Mouse (Mus musculus) forebrain, postnatal 0 days (tissue): ENCODE results near the gene Itih4. TPM values are rescaled to one million over a fixed set of nuclear protein-coding genes. Genes with fewer than 3 reads are reported as not detected.

Source experiments
- ATAC-seq: fragments of 200-750 bp; cut with Nextera tagmentation; 2 replicates; pipeline ENCODE4 v1.8.0; 2017; ENCODE audit warnings: mild to moderate bottlenecking, moderate library complexity
- DNase-seq: peaks from one replicate; pipeline ENCODE4 v3.0.0-alpha.2; 2015
- H3K27ac ChIP-seq: fragments of 300-500 bp; sonication (generic); 2 replicates; pipeline ENCODE4 v1.5.1; 2014; ENCODE audit warnings: low read depth, mild to moderate bottlenecking, antibody characterized with exemption, low read length, moderate library complexity, mixed read lengths
- H3K27me3 ChIP-seq: fragments of 300-500 bp; sonication (generic); 2 replicates; pipeline ENCODE4 v1.6.1; 2014; ENCODE audit warnings: mild to moderate bottlenecking, low read length, mixed read lengths; ENCODE audit not compliant: insufficient read depth
- H3K36me3 ChIP-seq: fragments of 300-500 bp; sonication (generic); 2 replicates; pipeline ENCODE4 v1.6.1; 2014; ENCODE audit warnings: mild to moderate bottlenecking, moderate library complexity; ENCODE audit not compliant: insufficient read depth
- H3K4me1 ChIP-seq: fragments of 300-500 bp; sonication (generic); 2 replicates; pipeline ENCODE4 v1.6.1; 2014; ENCODE audit warnings: antibody characterized with exemption; ENCODE audit not compliant: insufficient read depth
- H3K4me2 ChIP-seq: fragments of 300-500 bp; sonication (generic); 2 replicates; pipeline ENCODE4 v1.6.1; 2014; ENCODE audit warnings: low read depth, mild to moderate bottlenecking, moderate library complexity
- H3K4me3 ChIP-seq: fragments of 300-500 bp; sonication (generic); 2 replicates; pipeline ENCODE4 v1.5.1; 2014; ENCODE audit warnings: low read depth, low read length, mixed read lengths
- H3K9ac ChIP-seq: fragments of 300-500 bp; sonication (generic); 2 replicates; pipeline ENCODE4 v1.6.1; 2014; ENCODE audit warnings: mild to moderate bottlenecking
- H3K9me3 ChIP-seq: fragments of 300-500 bp; sonication (generic); 2 replicates; pipeline ENCODE4 v1.6.1; 2016; ENCODE audit warnings: low read length
- CTCF ChIP-seq: sonication (generic); IDR thresholded peaks from 2 replicates; pipeline ENCODE4 v1.5.1; 2016; ENCODE audit warnings: antibody characterized with exemption, control low read depth, low read depth
- WGBS: fragments of 180-500 bp; shearing (Covaris S2); extraction: QIAGEN DNeasy Blood & Tissue Kit; methylation state at CpG from one replicate; pipeline ENCODE4 v1.1.7; 2014; 5-methylcytosine and 5-hydroxymethylcytosine counted together
- polyA plus RNA-seq: library from polyadenylated mRNA; unstranded; fragments of >200 nt; fragmentation: Nextera tagmentation; extraction: Ambion mirVana; gene quantifications from 2 replicates; pipeline ENCODE4 v1.2.1, GENCODE M21; 2015
- total RNA-seq: library from RNA; depleted of rRNA; stranded (reverse); fragments of >200 nt; gene quantifications from 2 replicates; pipeline ENCODE4 v1.2.3, GENCODE M21; 2014

The Itih4 gene
- total and polyA plus RNA-seq, 2 experiments from 2014 or later: 0.15 TPM; not detected in 1

DNA sequence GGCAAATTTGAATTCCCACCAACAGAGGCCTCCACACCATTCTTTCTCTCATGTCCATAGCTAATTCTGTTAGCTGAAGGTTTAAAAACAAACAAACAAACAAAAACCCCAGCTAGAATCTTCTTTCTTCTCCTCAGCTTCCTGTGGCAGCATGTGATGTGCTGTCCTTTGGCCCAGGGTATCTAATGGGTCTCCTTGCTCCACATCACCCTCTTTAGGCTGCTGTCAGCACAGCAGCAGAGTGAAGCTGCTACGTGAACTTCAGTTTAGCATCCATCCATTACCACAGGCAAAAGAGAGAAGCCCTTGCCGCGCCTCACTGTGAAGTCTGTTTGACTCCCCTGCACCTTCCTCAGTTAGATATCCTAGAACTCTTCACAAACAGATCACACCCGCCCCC, 28.3 kb upstream of the Itih4 start:
- H3K9me3 ChIP-seq: no peaks in the 10 kb centered on the region
- DNase-seq (no peak), ATAC-seq (no peak)
- no peaks in the 10 kb centered on the region for H3K4me1 ChIP-seq
- no peak overlapping the region for H3K4me3 ChIP-seq
- H3K27ac ChIP-seq: no peak overlapping the region
- no peaks in the 10 kb centered on the region for H3K27me3 ChIP-seq
- no peak overlapping the region for H3K9ac ChIP-seq
- H3K36me3 ChIP-seq: no peaks in the 10 kb centered on the region
- no peak for TF ChIP-seq CTCF
- WGBS: 84% methylated on average over 4 of the region's 4 CpGs
- no peak overlapping the region for H3K4me2 ChIP-seq

- ATAC-seq (no peak), DNase-seq (no peak)
- no peak overlapping the region for H3K9ac ChIP-seq
- 81% methylated on average over 16 of the region's 16 CpGs for WGBS
- no peak overlapping the region for H3K4me3 ChIP-seq
- H3K27ac ChIP-seq: no peak overlapping the region
- H3K9me3 ChIP-seq: no peaks in the 10 kb centered on the region
- peaks cover 21% of the 10 kb centered on the region; the same call in 1 of the 2 replicates for H3K36me3 ChIP-seq
- H3K4me2 ChIP-seq: no peak overlapping the region
- no peaks in the 10 kb centered on the region for H3K4me1 ChIP-seq
- no peak for TF ChIP-seq CTCF
- H3K27me3 ChIP-seq: no peaks in the 10 kb centered on the region
Measured at GRCm38 (mm10) chr14:30861421-30862125, 24.7 kb upstream of the Itih4 start.

DNA sequence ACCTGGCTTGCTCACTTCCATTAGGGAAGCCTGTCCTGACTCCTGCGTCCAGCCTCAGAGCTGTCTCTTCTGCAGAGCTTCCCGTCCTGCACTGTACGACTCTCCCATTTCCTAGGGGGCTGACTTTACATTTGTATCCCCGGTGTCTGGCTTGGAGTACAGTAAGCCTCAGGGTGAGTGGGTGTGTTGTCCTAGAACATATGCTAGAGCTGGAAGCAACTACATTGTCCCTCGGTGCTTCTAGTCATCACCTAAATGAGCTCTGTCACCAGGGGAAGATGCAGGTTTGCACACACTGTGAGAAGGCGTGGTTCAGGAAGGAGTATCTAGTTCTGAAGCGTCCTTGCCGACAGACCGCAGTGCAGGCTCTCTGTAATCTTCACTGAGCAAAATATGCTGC, 23.9 kb upstream of the Itih4 start:
- no peak overlapping the region for H3K4me3 ChIP-seq
- H3K4me1 ChIP-seq: no peaks in the 10 kb centered on the region
- no peak overlapping the region for H3K27ac ChIP-seq
- 90% methylated on average over 9 of the region's 9 CpGs for WGBS
- H3K27me3 ChIP-seq: no peaks in the 10 kb centered on the region
- no peak overlapping the region for H3K9ac ChIP-seq
- H3K36me3 ChIP-seq: peaks cover 21% of the 10 kb centered on the region
- H3K9me3 ChIP-seq: no peaks in the 10 kb centered on the region
- ATAC-seq: no peak
- no peak overlapping the region for H3K4me2 ChIP-seq
- DNase-seq: no peak
- TF ChIP-seq CTCF: no peak

DNA sequence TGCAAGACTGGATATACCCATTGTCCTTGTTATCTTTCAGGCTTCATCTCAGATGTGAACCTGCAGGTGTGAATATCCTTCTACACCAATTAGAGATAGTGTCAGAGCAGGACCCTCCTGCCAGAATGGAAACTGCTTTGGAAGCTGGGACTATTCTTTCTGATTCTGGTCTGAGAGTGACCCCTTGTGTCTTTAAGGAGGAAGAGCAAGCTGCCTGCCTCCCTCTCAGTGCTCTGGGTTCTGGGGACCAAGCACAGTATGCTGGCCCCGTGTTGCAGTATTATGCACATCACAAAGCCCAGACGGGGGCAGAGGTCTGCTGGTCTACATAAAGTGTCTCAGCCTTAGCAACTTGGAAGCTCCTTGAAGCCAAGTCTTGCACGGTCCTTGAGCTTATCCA, 21.0 kb upstream of the Itih4 start:
- Histone ChIP-seq H3K9ac (no peak overlapping the region), H3K27ac (no peak overlapping the region), H3K4me2 (no peak overlapping the region), H3K9me3 (no peaks in the 10 kb centered on the region), H3K4me1 (no peaks in the 10 kb centered on the region), H3K27me3 (no peaks in the 10 kb centered on the region), H3K36me3 (peaks cover 27% of the 10 kb centered on the region), H3K4me3 (no peak overlapping the region)
- peak; percentile 60 for TF ChIP-seq CTCF
- peak; percentile 9 for DNase-seq
- peak; percentile 38; the same call in 1 of the 2 replicates for ATAC-seq
- 68% methylated on average over 3 of the region's 3 CpGs for WGBS

DNA sequence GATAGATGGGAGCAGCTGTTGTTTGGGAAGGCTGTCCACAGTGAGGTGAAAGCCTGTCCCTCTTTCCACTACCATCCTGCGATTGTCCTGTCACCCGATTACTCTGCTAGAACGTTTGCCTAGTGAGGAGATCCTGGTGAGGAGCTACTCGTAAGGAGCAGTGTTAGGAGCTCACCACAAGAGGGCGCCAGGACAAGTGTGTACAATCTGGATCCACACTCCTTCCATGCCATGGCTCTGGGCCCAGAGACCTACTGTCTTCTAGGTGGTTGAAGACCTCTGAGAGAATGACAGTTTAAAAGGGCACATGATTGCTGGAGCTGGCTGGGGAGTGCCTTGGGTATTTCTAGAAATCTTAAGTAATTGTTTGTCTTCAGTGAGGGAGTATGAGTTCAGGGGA, 19.2 kb upstream of the Itih4 start:
- WGBS: 29% methylated on average over 5 of the region's 5 CpGs
- H3K4me3 ChIP-seq: no peak overlapping the region
- H3K4me1 ChIP-seq: no peaks in the 10 kb centered on the region
- peaks cover 27% of the 10 kb centered on the region for H3K36me3 ChIP-seq
- H3K9ac ChIP-seq: no peak overlapping the region
- no peaks in the 10 kb centered on the region for H3K9me3 ChIP-seq
- DNase-seq (peak; percentile 73), ATAC-seq (peak; percentile 32; the same call in 1 of the 2 replicates)
- TF ChIP-seq CTCF: peak; percentile 91
- H3K4me2 ChIP-seq: no peak overlapping the region
- no peaks in the 10 kb centered on the region for H3K27me3 ChIP-seq
- H3K27ac ChIP-seq: no peak overlapping the region

DNA sequence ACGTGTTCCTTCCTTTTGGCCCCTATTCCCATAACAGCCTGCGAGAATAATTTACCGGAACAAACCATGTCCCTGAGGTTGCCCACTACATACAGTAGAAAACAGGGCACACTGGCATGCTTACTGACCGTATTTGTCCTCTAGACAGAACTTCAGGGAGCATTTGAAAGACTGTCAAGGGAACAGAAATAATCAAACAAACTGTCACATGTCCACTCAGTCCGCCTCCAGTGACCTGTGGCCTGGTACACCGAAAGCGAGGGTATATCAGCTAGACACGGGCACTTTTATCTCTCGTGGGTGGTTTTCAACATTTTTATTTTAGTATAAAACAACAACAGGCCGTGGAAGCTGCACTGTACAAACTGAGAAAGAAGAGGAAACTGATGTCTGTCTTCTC, 17.4 kb upstream of the Itih4 start:
- peaks cover 33% of the 10 kb centered on the region for H3K36me3 ChIP-seq
- no peak overlapping the region for H3K4me3 ChIP-seq
- TF ChIP-seq CTCF: no peak
- no peak overlapping the region for H3K27ac ChIP-seq
- no peaks in the 10 kb centered on the region for H3K27me3 ChIP-seq
- no peak overlapping the region for H3K9ac ChIP-seq
- no peaks in the 10 kb centered on the region for H3K4me1 ChIP-seq
- H3K4me2 ChIP-seq: no peak overlapping the region
- H3K9me3 ChIP-seq: no peaks in the 10 kb centered on the region
- no peak for ATAC-seq
- WGBS: 88% methylated on average over 10 of the region's 10 CpGs
- no peak for DNase-seq

DNA sequence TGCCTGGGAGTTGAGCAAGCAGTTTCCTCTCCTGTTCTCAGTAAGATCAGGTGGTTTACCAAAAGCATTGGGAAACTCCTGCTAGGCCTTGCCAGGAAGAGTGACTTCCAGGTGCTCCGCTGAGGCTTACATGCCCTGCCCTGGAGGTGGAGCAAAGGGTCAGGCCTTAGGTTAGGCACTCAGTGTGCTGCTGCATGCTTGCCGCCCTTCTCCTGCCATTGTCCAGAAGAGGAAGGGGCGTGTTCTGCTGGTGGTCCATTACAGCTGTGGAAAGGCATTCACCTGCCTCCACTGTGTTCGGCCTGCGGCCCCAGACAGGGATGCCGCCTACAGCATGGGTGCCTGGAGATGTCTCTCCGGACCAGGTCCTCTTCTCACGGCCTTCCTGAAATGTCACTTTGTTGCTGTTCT, 16.9 kb upstream of the Itih4 start:
- H3K4me2 ChIP-seq: no peak overlapping the region
- no peaks in the 10 kb centered on the region for H3K9me3 ChIP-seq
- H3K4me1 ChIP-seq: no peaks in the 10 kb centered on the region
- no peaks in the 10 kb centered on the region for H3K27me3 ChIP-seq
- DNase-seq (no peak), ATAC-seq (no peak)
- no peak overlapping the region for H3K9ac ChIP-seq
- TF ChIP-seq CTCF: no peak
- no peak overlapping the region for H3K4me3 ChIP-seq
- 86% methylated on average over 8 of the region's 8 CpGs for WGBS
- peaks cover 38% of the 10 kb centered on the region for H3K36me3 ChIP-seq
- no peak overlapping the region for H3K27ac ChIP-seq
